ENCODE assay signal across 17 mouse cellular contexts in genomic region chr4:43456470-43456869, GRCm38 (mm10). TPM values are rescaled to one million over a fixed set of nuclear protein-coding genes. Genes with fewer than 3 reads are reported as not detected.
DNase-seq lines count a peak whose midpoint lies in the region; ATAC-seq lines count a peak whose summit lies in the region.
"Had no signal": no experiment of that assay in that cellular context is flagged by ENCODE, and none has a peak within 500 bp of the region (broad histone marks: within the 10 kb centered on the region; RNA-seq: fewer than 3 reads in every experiment).

No protein-coding gene starts in this region.

- no peak overlapping the region for H3K4me3 ChIP-seq in forebrain, embryonic 16.5 days (replicated peaks; ENCODE audit: low read length)
- H3K4me3 ChIP-seq: forebrain, embryonic 15.5 days; midbrain, embryonic 12.5 days had no signal

- H3K9ac ChIP-seq in forebrain, embryonic 16.5 days (replicated peaks; ENCODE audit: low read depth, low read length) = no peak overlapping the region
- H3K9ac ChIP-seq: forebrain, embryonic 15.5 days; midbrain, embryonic 12.5 days had no signal

- no peak for ATAC-seq in forebrain, embryonic 16.5 days
- ATAC-seq: forebrain, embryonic 15.5 days; hindbrain, embryonic 16.5 days had no signal

- WGBS in forebrain, embryonic 16.5 days = 32% methylated on average over 4 of the region's 4 CpGs

- no peak overlapping the region for H3K4me2 ChIP-seq in forebrain, embryonic 16.5 days (ENCODE audit: low read length)
- H3K4me2 ChIP-seq: forebrain, embryonic 15.5 days; midbrain, embryonic 12.5 days had no signal

- H3K36me3 ChIP-seq in forebrain, embryonic 16.5 days (ENCODE audit: control insufficient read depth, insufficient read depth) = no peaks in the 10 kb centered on the region
- H3K36me3 ChIP-seq: forebrain, embryonic 15.5 days; midbrain, embryonic 12.5 days had no signal

- peaks cover 9% of the 10 kb centered on the region for H3K4me1 ChIP-seq in forebrain, embryonic 16.5 days (replicated peaks; ENCODE audit: control insufficient read depth, insufficient read depth, low read length)

- no peaks in the 10 kb centered on the region for H3K9me3 ChIP-seq in forebrain, embryonic 16.5 days (ENCODE audit: control insufficient read depth, low read length)
- H3K9me3 ChIP-seq: forebrain, embryonic 15.5 days; midbrain, embryonic 12.5 days had no signal

- peaks cover 8% of the 10 kb centered on the region; the same call in 1 of the 2 replicates for H3K27me3 ChIP-seq in forebrain, embryonic 16.5 days (replicated peaks; ENCODE audit: control insufficient read depth, insufficient read depth, low read length)

- H3K27ac ChIP-seq in forebrain, embryonic 16.5 days (ENCODE audit: low read length) = no peak overlapping the region
- H3K27ac ChIP-seq: forebrain, embryonic 15.5 days; midbrain, embryonic 12.5 days had no signal

- peak; percentile 34 for DNase-seq in lung, postnatal 36 days
- DNase-seq in lung, postnatal 4 days = no peak
- peak; percentile 86 for DNase-seq in induced T-regulatory cell, adult 2 months (ENCODE audit: low read depth)
- peak; percentile 87 to 90 for DNase-seq in spleen, postnatal 36 days (ENCODE audit: low spot score in 2 of 2)
- DNase-seq in frontal cortex, postnatal 10 days (ENCODE audit: low spot score in 2 of 2) = no peak
- no peak for DNase-seq in gastrocnemius, postnatal 25 days
- no peak for DNase-seq in kidney, adult 9 months
- DNase-seq: adrenal gland, adult 8-10 months had no signal

RNA-seq across cellular contexts. Expression of gene Cd72, which starts 2.0 kb away (rescaled TPM):
- polyA plus RNA-seq in forebrain, embryonic 16.5 days (2015; fragmentation: Nextera tagmentation; extraction: Ambion mirVana) = 3.6 and 6.5 TPM in 2 replicates
- total RNA-seq in gastrocnemius, postnatal 25 days (2021) = not detected

RNA-seq across cellular contexts. Expression of gene Tesk1, which starts 14.7 kb away (rescaled TPM):
- 7.5 and 8.6 TPM in 2 replicates for polyA plus RNA-seq in forebrain, embryonic 16.5 days (2015; fragmentation: Nextera tagmentation; extraction: Ambion mirVana)
- 10 to 100 TPM; 41.7 to 47.2 TPM for total RNA-seq in gastrocnemius, postnatal 25 days (2021)

RNA-seq across cellular contexts. Expression of gene Sit1, which starts 27.1 kb away (rescaled TPM):
- polyA plus RNA-seq in forebrain, embryonic 16.5 days (2015; fragmentation: Nextera tagmentation; extraction: Ambion mirVana) = not detected in 2 replicates
- total RNA-seq in gastrocnemius, postnatal 25 days (2021) = not detected
- total RNA-seq: layer of hippocampus, adult 8-10 months had no signal
- polyA plus RNA-seq: forebrain, embryonic 15.5 days; hindbrain, embryonic 16.5 days; kidney, embryonic 16.5 days; limb, embryonic 11.5 days; midbrain, embryonic 12.5 days; neural tube, embryonic 11.5 days; stomach, embryonic 14.5 days had no signal

RNA-seq across cellular contexts. Expression of gene Fam166b, which starts 27.5 kb away (rescaled TPM):
- polyA plus RNA-seq in forebrain, embryonic 16.5 days (2015; fragmentation: Nextera tagmentation; extraction: Ambion mirVana) = 0.47 and 0.68 TPM in 2 replicates
- not detected for total RNA-seq in gastrocnemius, postnatal 25 days (2021)
- total RNA-seq: adrenal gland, adult 8-10 months had no signal
- polyA plus RNA-seq: limb, embryonic 11.5 days had no signal

RNA-seq across cellular contexts. Expression of gene Ccdc107, which starts 36.2 kb away (rescaled TPM):
- polyA plus RNA-seq in forebrain, embryonic 16.5 days (2015; fragmentation: Nextera tagmentation; extraction: Ambion mirVana) = 62.0 and 63.1 TPM in 2 replicates
- 10 to 100 TPM; 21.9 to 26.8 TPM for total RNA-seq in gastrocnemius, postnatal 25 days (2021)

Comparison
In these comparisons a context has a peak if more than half of its experiments do, and no peak if none do; other contexts are left out.
1. DNase-seq: peak in lung, postnatal 36 days (single experiment), induced T-regulatory cell, adult 2 months (single experiment) and spleen, postnatal 36 days (2 of 2); none in lung, postnatal 4 days (0 of 2), frontal cortex, postnatal 10 days (0 of 2), gastrocnemius, postnatal 25 days (single experiment) and kidney, adult 9 months (single experiment).